Mouse (Mus musculus): Measurements from ENCODE around the gene Olfr874.
"Not testable (repeated sequence)": the region's sequence is repeated elsewhere in the genome, so short reads cannot be mapped to it uniquely, and the experiment has no call there.

Gene Olfr874

GRCm38 (mm10) chr9:37744806-37745205, at the start of gene Olfr874:
TSS of gene Olfr874 (plus strand) at chr9:37745106.
- DNase-seq (ENCODE audit: low spot score), result no peak

GRCm38 (mm10) chr9:37716150-37716549, 28.8 kb upstream of the Olfr874 start, which contains the start of gene Olfr160:
TSS of gene Olfr160 (minus strand) at chr9:37716250.
- no peak for DNase-seq (ENCODE audit: low spot score)

GRCm38 (mm10) chr9:37734310-37734709, 10.6 kb upstream of the Olfr874 start:
- no peak for DNase-seq (ENCODE audit: low spot score)

GRCm38 (mm10) chr9:37750319-37751075, 5.6 kb downstream of the Olfr874 start:
- DNase-seq (ENCODE audit: low spot score), result no peak

- no peak for DNase-seq (ENCODE audit: low spot score)
Measured at GRCm38 (mm10) chr9:37751467-37751866, 6.6 kb downstream of the Olfr874 start.

GRCm38 (mm10) chr9:37752006-37752405, 7.1 kb downstream of the Olfr874 start:
- no peak for DNase-seq (ENCODE audit: low spot score)

- no peak for DNase-seq (ENCODE audit: low spot score)
Measured at GRCm38 (mm10) chr9:37761728-37762127, 16.8 kb downstream of the Olfr874 start.

GRCm38 (mm10) chr9:37762541-37762940, 17.6 kb downstream of the Olfr874 start:
- DNase-seq (ENCODE audit: low spot score), result no peak

- no peak for DNase-seq (ENCODE audit: low spot score)
Measured at GRCm38 (mm10) chr9:37770661-37771060, 25.8 kb downstream of the Olfr874 start.

- no peak for DNase-seq (ENCODE audit: low spot score)
Measured at GRCm38 (mm10) chr9:37771759-37772158, 26.9 kb downstream of the Olfr874 start, which contains the start of gene Olfr875. TSS of gene Olfr875 (plus strand) at chr9:37771857.

- DNase-seq (ENCODE audit: low spot score), result no peak
Measured at GRCm38 (mm10) chr9:37782766-37783260, 37.9 kb downstream of the Olfr874 start.

- DNase-seq (ENCODE audit: low spot score), result not testable (repeated sequence)
Measured at GRCm38 (mm10) chr9:37783394-37784387, 38.8 kb downstream of the Olfr874 start.

GRCm38 (mm10) chr9:37786411-37786810, 41.5 kb downstream of the Olfr874 start:
- no peak for DNase-seq (ENCODE audit: low spot score)

Measured in spleen, adult 12 weeks (tissue).